Mouse (Mus musculus) E14TG2a.4 (cell line): Measurements from ENCODE around the gene Asb4.

Source experiments
- CTCF ChIP-seq: conservative IDR thresholded peaks from 2 replicates; pipeline ENCODE4 v1.5.1; 2014; ENCODE audit warnings: low read length
- NANOG ChIP-seq: IDR thresholded peaks from 2 replicates; pipeline ENCODE4 v1.6.1; 2014; ENCODE audit warnings: borderline replicate concordance, low read length, mixed read lengths

DNA sequence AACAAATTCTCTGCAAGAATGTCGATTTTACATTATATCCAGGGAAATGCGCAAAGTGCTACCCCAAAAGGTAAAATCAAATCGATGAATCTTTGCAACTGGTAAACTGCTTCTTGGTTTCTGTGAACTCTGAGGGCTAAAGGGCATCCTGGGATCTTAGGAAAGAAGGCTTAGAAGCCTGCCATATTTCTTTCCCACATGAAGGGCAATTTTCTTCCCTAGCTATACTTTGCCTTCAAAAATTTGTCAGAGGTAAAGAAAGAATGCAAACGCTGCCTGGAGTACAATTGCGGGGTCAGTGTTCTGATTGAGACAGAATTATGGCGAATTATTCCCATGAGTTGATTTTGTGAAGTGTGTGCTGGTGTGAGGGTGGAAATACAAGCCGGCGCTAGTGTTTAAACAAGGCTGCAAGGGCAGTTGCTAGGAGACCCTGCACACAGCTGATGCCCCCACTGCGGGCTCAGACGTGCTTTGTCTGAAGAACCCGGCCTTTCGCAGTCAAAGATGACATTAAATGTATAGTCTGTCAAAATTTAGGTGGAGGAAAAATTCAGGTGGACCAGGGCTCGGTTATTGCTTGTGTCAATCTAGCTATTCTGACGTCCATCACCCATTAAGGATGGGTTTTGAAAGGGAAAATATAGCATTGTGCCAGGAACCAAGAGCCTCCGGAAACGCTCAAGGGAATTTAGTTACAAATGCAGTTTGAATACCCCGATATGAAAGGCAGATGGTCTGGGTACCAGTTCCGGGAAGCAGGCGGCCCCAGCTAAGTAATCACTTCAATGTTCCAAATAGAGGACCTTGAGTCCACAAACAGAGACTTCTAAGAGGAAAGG is at the start of gene Asb4:
- TF ChIP-seq CTCF, result no peak
- TF ChIP-seq NANOG, result no peak
